Mouse (Mus musculus): ENCODE results near the gene Gapvd1. TPM values are rescaled to one million over a fixed set of nuclear protein-coding genes. Genes with fewer than 3 reads are reported as not detected.

Gene Gapvd1
- total RNA-seq, 2 experiments from 2014 or later, result 105 to 106 TPM

- no peak for DNase-seq (ENCODE audit: low spot score in 2 of 2)
- intact Hi-C loops (cut with DNase I), result no loop called here
Observed at GRCm38 (mm10) chr2:34737911-34738310, 17.1 kb downstream of the Gapvd1 start.

GRCm38 (mm10) chr2:34736626-34737025, 18.4 kb downstream of the Gapvd1 start:
- DNase-seq (ENCODE audit: low spot score in 2 of 2), result no peak
- intact Hi-C loops (cut with DNase I), result no loop called here

- intact Hi-C loops (cut with DNase I), result no loop called here
- no peak for DNase-seq (ENCODE audit: low spot score in 2 of 2)
Observed at GRCm38 (mm10) chr2:34727045-34727728, 27.8 kb downstream of the Gapvd1 start.

- intact Hi-C loops (cut with DNase I), result no loop called here
- DNase-seq (ENCODE audit: low spot score in 2 of 2), result no peak
Observed at GRCm38 (mm10) chr2:34725269-34725668, 29.8 kb downstream of the Gapvd1 start.

GRCm38 (mm10) chr2:34718196-34718595, 36.8 kb downstream of the Gapvd1 start:
- DNase-seq (ENCODE audit: low spot score in 2 of 2), result no peak
- intact Hi-C loops (cut with DNase I), result no loop called here

- no peak for DNase-seq (ENCODE audit: low spot score in 2 of 2)
- intact Hi-C loops (cut with DNase I), result no loop called here
Observed at GRCm38 (mm10) chr2:34711904-34712303, 43.1 kb downstream of the Gapvd1 start.

- no peak for DNase-seq (ENCODE audit: low spot score in 2 of 2)
- intact Hi-C loops (cut with DNase I), result no loop called here
Observed at GRCm38 (mm10) chr2:34708675-34709074, 46.4 kb downstream of the Gapvd1 start.

- intact Hi-C loops (cut with DNase I), result no loop called here
- DNase-seq (ENCODE audit: low spot score in 2 of 2), result peak in 1 of 2 experiments; percentile 56
Observed at GRCm38 (mm10) chr2:34696592-34696991, 58.4 kb downstream of the Gapvd1 start.

GRCm38 (mm10) chr2:34692861-34693260, 62.2 kb downstream of the Gapvd1 start:
- no peak for DNase-seq (ENCODE audit: low spot score in 2 of 2)
- intact Hi-C loops (cut with DNase I), result no loop called here

- no peak for DNase-seq (ENCODE audit: low spot score in 2 of 2)
- intact Hi-C loops (cut with DNase I), result no loop called here
Observed at GRCm38 (mm10) chr2:34684076-34684870, 70.8 kb downstream of the Gapvd1 start.

- DNase-seq (ENCODE audit: low spot score in 2 of 2), result no peak
- intact Hi-C loops (cut with DNase I), result no loop called here
Observed at GRCm38 (mm10) chr2:34677976-34678375, 77.1 kb downstream of the Gapvd1 start.

GRCm38 (mm10) chr2:34677061-34677460, 78.0 kb downstream of the Gapvd1 start:
- no peak for DNase-seq (ENCODE audit: low spot score in 2 of 2)
- intact Hi-C loops (cut with DNase I), result no loop called here

- DNase-seq (ENCODE audit: low spot score in 2 of 2), result no peak
Observed at GRCm38 (mm10) chr2:34673846-34674245, 81.2 kb downstream of the Gapvd1 start.

GRCm38 (mm10) chr2:34671385-34672026, 83.5 kb downstream of the Gapvd1 start:
- peak; percentile 33 to 56 for DNase-seq (ENCODE audit: low spot score in 2 of 2)
- intact Hi-C loops (cut with DNase I), result no loop called here

More at GRCm38 (mm10) chr2:34673846-34674245, 81.2 kb downstream of the Gapvd1 start:
- intact Hi-C loops (cut with DNase I), result no loop called here

- intact Hi-C loops (cut with DNase I), result no loop called here
Observed at GRCm38 (mm10) chr2:34670470-34670869, 84.6 kb downstream of the Gapvd1 start.

GRCm38 (mm10) chr2:34669203-34669746, 85.8 kb downstream of the Gapvd1 start:
- no peak for DNase-seq (ENCODE audit: low spot score in 2 of 2)
- intact Hi-C loops (cut with DNase I), result no loop called here

More at GRCm38 (mm10) chr2:34670470-34670869, 84.6 kb downstream of the Gapvd1 start:
- no peak for DNase-seq (ENCODE audit: low spot score in 2 of 2)

GRCm38 (mm10) chr2:34668440-34669191, 86.4 kb downstream of the Gapvd1 start:
- intact Hi-C loops (cut with DNase I), result no loop called here
- no peak for DNase-seq (ENCODE audit: low spot score in 2 of 2)

- intact Hi-C loops (cut with DNase I), result no loop called here
- no peak for DNase-seq (ENCODE audit: low spot score in 2 of 2)
Observed at GRCm38 (mm10) chr2:34667820-34668219, 87.2 kb downstream of the Gapvd1 start.

- DNase-seq (ENCODE audit: low spot score in 2 of 2), result no peak
- intact Hi-C loops (cut with DNase I), result no loop called here
Observed at GRCm38 (mm10) chr2:34647410-34647809, 107.6 kb downstream of the Gapvd1 start.
